Mouse (Mus musculus) midbrain, embryonic 10.5 days (tissue): ENCODE data around the gene Mtss1l. TPM values are rescaled to one million over a fixed set of nuclear protein-coding genes. Genes with fewer than 3 reads are reported as not detected.

ENCODE experiments used
- DNase-seq: peaks from one replicate; pipeline ENCODE4 v3.0.0-alpha.2; 2017; ENCODE audit warnings: low spot score
- H3K27ac ChIP-seq: fragments of 300-500 bp; sonication (generic); replicated peaks from 2 replicates; pipeline ENCODE4 v1.5.1; 2016; ENCODE audit warnings: mild to moderate bottlenecking
- H3K27me3 ChIP-seq: fragments of 300-500 bp; sonication (generic); 2 replicates; pipeline ENCODE4 v1.6.1; 2016; ENCODE audit warnings: low read depth, mild to moderate bottlenecking; ENCODE audit not compliant: poor library complexity, severe bottlenecking
- H3K36me3 ChIP-seq: fragments of 300-500 bp; sonication (generic); 2 replicates; pipeline ENCODE4 v1.6.1; 2016; ENCODE audit warnings: mild to moderate bottlenecking, moderate library complexity
- H3K4me1 ChIP-seq: fragments of 300-500 bp; sonication (generic); 2 replicates; pipeline ENCODE4 v1.6.1; 2016
- H3K4me3 ChIP-seq: fragments of 300-500 bp; sonication (generic); 2 replicates; pipeline ENCODE4 v1.5.1; 2016; ENCODE audit warnings: mild to moderate bottlenecking, moderate library complexity
- H3K9me3 ChIP-seq: fragments of 300-500 bp; sonication (generic); replicated peaks from 2 replicates; pipeline ENCODE4 v1.6.1; 2016; ENCODE audit warnings: mild to moderate bottlenecking
- WGBS: fragments of 180-500 bp; shearing (Covaris S2); methylation state at CpG from one replicate; pipeline ENCODE4 v1.1.7; 2016; 5-methylcytosine and 5-hydroxymethylcytosine counted together
- polyA plus RNA-seq: library from polyadenylated mRNA; unstranded; fragments of >200 nt; fragmentation: Nextera tagmentation; extraction: Ambion mirVana; gene quantifications from 2 replicates; pipeline ENCODE4 v1.2.1, GENCODE M21; 2016

Gene Mtss1l
- polyA plus RNA-seq, 1 experiment from 2014 or later, result 4.9 TPM

GRCm38 (mm10) chr8:110713073-110713472, 8.2 kb upstream of the Mtss1l start:
- no peak overlapping the region for H3K27ac ChIP-seq
- no peaks in the 10 kb centered on the region for H3K9me3 ChIP-seq
- peaks cover 31% of the 10 kb centered on the region for H3K4me1 ChIP-seq
- no peak for DNase-seq
- no peak overlapping the region for H3K4me3 ChIP-seq
- H3K27me3 ChIP-seq, result no peaks in the 10 kb centered on the region
- peaks cover 72% of the 10 kb centered on the region for H3K36me3 ChIP-seq
- WGBS, result 93% methylated on average over 7 of the region's 7 CpGs

- no peak overlapping the region for H3K4me3 ChIP-seq
- peak overlapping the region; percentile 67 for H3K27ac ChIP-seq
- 81% methylated on average over 15 of the region's 15 CpGs for WGBS
- H3K36me3 ChIP-seq, result peaks cover 60% of the 10 kb centered on the region
- H3K27me3 ChIP-seq, result peaks cover 8% of the 10 kb centered on the region
- no peaks in the 10 kb centered on the region for H3K9me3 ChIP-seq
- H3K4me1 ChIP-seq, result peaks cover 46% of the 10 kb centered on the region
- DNase-seq, result no peak
These were observed 6.3 kb upstream of the Mtss1l start for GRCm38 (mm10) chr8:110714827-110715519.

GRCm38 (mm10) chr8:110716075-110716474, 5.2 kb upstream of the Mtss1l start:
- peaks cover 15% of the 10 kb centered on the region for H3K27me3 ChIP-seq
- DNase-seq, result no peak
- peaks cover 49% of the 10 kb centered on the region for H3K36me3 ChIP-seq
- H3K4me1 ChIP-seq, result peaks cover 57% of the 10 kb centered on the region
- H3K9me3 ChIP-seq, result no peaks in the 10 kb centered on the region
- 73% methylated on average over 4 of the region's 4 CpGs for WGBS
- H3K27ac ChIP-seq, result peak overlapping the region; percentile 67
- H3K4me3 ChIP-seq, result no peak overlapping the region

- no peak for DNase-seq
- Histone ChIP-seq H3K27me3 (peaks cover 15% of the 10 kb centered on the region), H3K27ac (peak overlapping the region; percentile 67), H3K4me3 (no peak overlapping the region), H3K4me1 (peaks cover 63% of the 10 kb centered on the region), H3K36me3 (peaks cover 39% of the 10 kb centered on the region), H3K9me3 (no peaks in the 10 kb centered on the region)
- WGBS, result 68% methylated on average over 7 of the region's 7 CpGs
These were observed 4.1 kb upstream of the Mtss1l start for GRCm38 (mm10) chr8:110717131-110717530.

- Histone ChIP-seq H3K27ac (peak overlapping the region; percentile 57; the same call in 1 of the 2 replicates), H3K27me3 (peaks cover 15% of the 10 kb centered on the region), H3K36me3 (peaks cover 31% of the 10 kb centered on the region), H3K9me3 (no peaks in the 10 kb centered on the region), H3K4me3 (no peak overlapping the region), H3K4me1 (peaks cover 76% of the 10 kb centered on the region)
- DNase-seq, result no peak
- WGBS, result 93% methylated on average over 8 of the region's 8 CpGs
These were observed 2.9 kb upstream of the Mtss1l start for GRCm38 (mm10) chr8:110718209-110718968.

GRCm38 (mm10) chr8:110718969-110719670, 2.2 kb upstream of the Mtss1l start:
- no peak for DNase-seq
- H3K36me3 ChIP-seq, result peaks cover 26% of the 10 kb centered on the region
- H3K4me3 ChIP-seq, result no peak overlapping the region
- no peaks in the 10 kb centered on the region for H3K9me3 ChIP-seq
- H3K27me3 ChIP-seq, result peaks cover 15% of the 10 kb centered on the region
- H3K4me1 ChIP-seq, result peaks cover 83% of the 10 kb centered on the region
- peak overlapping the region; percentile 57 for H3K27ac ChIP-seq
- 52% methylated on average over 12 of the region's 12 CpGs for WGBS

- no peak for DNase-seq
- Histone ChIP-seq H3K36me3 (peaks cover 23% of the 10 kb centered on the region), H3K9me3 (no peaks in the 10 kb centered on the region), H3K4me3 (peak overlapping the region; percentile 88; the same call in 1 of the 2 replicates), H3K4me1 (peaks cover 85% of the 10 kb centered on the region), H3K27me3 (peaks cover 15% of the 10 kb centered on the region), H3K27ac (peak overlapping the region; percentile 94)
- WGBS, result 54% methylated on average over 6 of the region's 6 CpGs
These were observed 1.2 kb upstream of the Mtss1l start for GRCm38 (mm10) chr8:110719898-110720653.

GRCm38 (mm10) chr8:110721606-110722413, 534 bp downstream of the Mtss1l start:
- DNase-seq, result peak; percentile 65
- H3K27ac ChIP-seq, result peak overlapping the region; percentile 94
- WGBS, result 4% methylated on average over 53 of the region's 59 CpGs
- H3K36me3 ChIP-seq, result peaks cover 30% of the 10 kb centered on the region
- peak overlapping the region; percentile 88 for H3K4me3 ChIP-seq
- H3K4me1 ChIP-seq, result peaks cover 85% of the 10 kb centered on the region
- no peaks in the 10 kb centered on the region for H3K9me3 ChIP-seq
- H3K27me3 ChIP-seq, result peaks cover 15% of the 10 kb centered on the region

GRCm38 (mm10) chr8:110722414-110723011, 1.2 kb downstream of the Mtss1l start:
- Histone ChIP-seq H3K9me3 (no peaks in the 10 kb centered on the region), H3K4me1 (peaks cover 86% of the 10 kb centered on the region), H3K27ac (peak overlapping the region; percentile 94), H3K4me3 (peak overlapping the region; percentile 88), H3K27me3 (peaks cover 15% of the 10 kb centered on the region), H3K36me3 (peaks cover 37% of the 10 kb centered on the region)
- 67% methylated on average over 11 of the region's 11 CpGs for WGBS
- no peak for DNase-seq

- WGBS, result 75% methylated on average over 3 of the region's 3 CpGs
- H3K4me3 ChIP-seq, result peak overlapping the region; percentile 12; the same call in 1 of the 2 replicates
These were observed 3.2 kb downstream of the Mtss1l start for GRCm38 (mm10) chr8:110724493-110724892.

More at GRCm38 (mm10) chr8:110724493-110724892, 3.2 kb downstream of the Mtss1l start:
- Histone ChIP-seq H3K36me3 (peaks cover 57% of the 10 kb centered on the region), H3K27ac (0 out of 2 replicates have a peak overlapping the region, but pooled peaks have one; percentile 65), H3K9me3 (no peaks in the 10 kb centered on the region), H3K27me3 (peaks cover 13% of the 10 kb centered on the region), H3K4me1 (peaks cover 76% of the 10 kb centered on the region)
- DNase-seq, result no peak
